Mouse (Mus musculus) hindbrain, embryonic 16.5 days (tissue): ENCODE results near the gene Lpin3. TPM values are rescaled to one million over a fixed set of nuclear protein-coding genes. Genes with fewer than 3 reads are reported as not detected.

ENCODE experiments used
- ATAC-seq: fragments of 200-750 bp; cut with Nextera tagmentation; 2 replicates; pipeline ENCODE4 v1.8.0; 2017; ENCODE audit warnings: moderate TSS enrichment, moderate library complexity
- H3K27ac ChIP-seq: fragments of 300-500 bp; sonication (generic); 2 replicates; pipeline ENCODE4 v1.5.1; 2014; ENCODE audit warnings: low read depth, mild to moderate bottlenecking, control low read depth, low read length, moderate library complexity
- H3K27me3 ChIP-seq: fragments of 300-500 bp; sonication (generic); replicated peaks from 2 replicates; pipeline ENCODE4 v1.6.1; 2014; ENCODE audit warnings: low read length; ENCODE audit not compliant: control insufficient read depth, insufficient read depth
- H3K36me3 ChIP-seq: fragments of 300-500 bp; sonication (generic); 2 replicates; pipeline ENCODE4 v1.6.1; 2014; ENCODE audit warnings: mild to moderate bottlenecking, low read length, moderate library complexity, mixed read lengths; ENCODE audit not compliant: control insufficient read depth, insufficient read depth
- H3K4me1 ChIP-seq: fragments of 300-500 bp; sonication (generic); 2 replicates; pipeline ENCODE4 v1.6.1; 2014; ENCODE audit warnings: low read depth, low read length; ENCODE audit not compliant: control insufficient read depth, insufficient read depth
- H3K4me2 ChIP-seq: fragments of 300-500 bp; sonication (generic); 2 replicates; pipeline ENCODE4 v1.6.1; 2014; ENCODE audit warnings: mild to moderate bottlenecking, low read length, control low read depth, moderate library complexity
- H3K4me3 ChIP-seq: fragments of 300-500 bp; sonication (generic); 2 replicates; pipeline ENCODE4 v1.5.1; 2014; ENCODE audit warnings: mild to moderate bottlenecking, low read length, control low read depth, moderate library complexity
- H3K9ac ChIP-seq: fragments of 300-500 bp; sonication (generic); 2 replicates; pipeline ENCODE4 v1.6.1; 2014; ENCODE audit warnings: low read depth, mild to moderate bottlenecking, control low read depth, low read length, moderate library complexity
- H3K9me3 ChIP-seq: fragments of 300-500 bp; sonication (generic); 2 replicates; pipeline ENCODE4 v1.6.1; 2014; ENCODE audit warnings: mild to moderate bottlenecking, low read length, moderate library complexity; ENCODE audit not compliant: control insufficient read depth
- WGBS: fragments of 180-500 bp; shearing (Covaris S2); extraction: QIAGEN DNeasy Blood & Tissue Kit; methylation state at CpG from one replicate; pipeline ENCODE4 v1.1.7; 2014; 5-methylcytosine and 5-hydroxymethylcytosine counted together
- polyA plus RNA-seq: library from polyadenylated mRNA; unstranded; fragments of >200 nt; fragmentation: Nextera tagmentation; extraction: Ambion mirVana; gene quantifications from 2 replicates; pipeline ENCODE4 v1.2.1, GENCODE M21; 2015

Lpin3 gene
- polyA plus RNA-seq: 0.43 and 0.66 TPM in 2 replicates

- no peak within 1 kb of the TSS for H3K4me3 ChIP-seq
- no peak within 1 kb of the TSS for H3K27ac ChIP-seq
- no peak for ATAC-seq
- no peaks in the 10 kb centered on the region for H3K9me3 ChIP-seq
- no peaks in the 10 kb centered on the region for H3K4me1 ChIP-seq
- no peak within 1 kb of the TSS for H3K4me2 ChIP-seq
- 61% methylated on average over 13 of the region's 13 CpGs for WGBS
- no peaks in the 10 kb centered on the region for H3K27me3 ChIP-seq
- H3K9ac ChIP-seq: no peak within 1 kb of the TSS
- H3K36me3 ChIP-seq: no peaks in the 10 kb centered on the region
Observed at GRCm38 (mm10) chr2:160880453-160881195, at the start of gene Lpin3. Lpin3 (plus strand) TSS chr2:160880670.

- Histone ChIP-seq H3K9ac (no peak overlapping the region), H3K4me3 (no peak overlapping the region), H3K27me3 (no peaks in the 10 kb centered on the region), H3K4me1 (no peaks in the 10 kb centered on the region), H3K9me3 (no peaks in the 10 kb centered on the region), H3K36me3 (peaks cover 2% of the 10 kb centered on the region; the same call in 1 of the 2 replicates), H3K4me2 (no peak overlapping the region), H3K27ac (no peak overlapping the region)
- ATAC-seq: no peak
Observed at GRCm38 (mm10) chr2:160840838-160841237, 39.6 kb upstream of the Lpin3 start.

- Histone ChIP-seq H3K36me3 (no peaks in the 10 kb centered on the region), H3K27me3 (no peaks in the 10 kb centered on the region), H3K4me2 (no peak overlapping the region), H3K9ac (no peak overlapping the region), H3K27ac (no peak overlapping the region), H3K4me1 (no peaks in the 10 kb centered on the region), H3K9me3 (no peaks in the 10 kb centered on the region), H3K4me3 (no peak overlapping the region)
- no peak for ATAC-seq
- WGBS: 81% methylated on average over 1 of the region's 1 CpGs
Observed at GRCm38 (mm10) chr2:160847664-160848063, 32.8 kb upstream of the Lpin3 start.

GRCm38 (mm10) chr2:160848186-160848585, 32.3 kb upstream of the Lpin3 start:
- Histone ChIP-seq H3K4me1 (no peaks in the 10 kb centered on the region), H3K4me3 (no peak overlapping the region), H3K9ac (no peak overlapping the region), H3K27ac (no peak overlapping the region), H3K27me3 (no peaks in the 10 kb centered on the region), H3K36me3 (no peaks in the 10 kb centered on the region), H3K9me3 (no peaks in the 10 kb centered on the region), H3K4me2 (no peak overlapping the region)
- 90% methylated on average over 2 of the region's 2 CpGs for WGBS
- ATAC-seq: no peak

- H3K27me3 ChIP-seq: no peaks in the 10 kb centered on the region
- ATAC-seq: no peak
- no peak overlapping the region for H3K4me2 ChIP-seq
- no peaks in the 10 kb centered on the region for H3K36me3 ChIP-seq
- no peak overlapping the region for H3K9ac ChIP-seq
- no peak overlapping the region for H3K4me3 ChIP-seq
- H3K27ac ChIP-seq: no peak overlapping the region
- no peaks in the 10 kb centered on the region for H3K4me1 ChIP-seq
- 85% methylated on average over 3 of the region's 3 CpGs for WGBS
- H3K9me3 ChIP-seq: no peaks in the 10 kb centered on the region
Observed at GRCm38 (mm10) chr2:160849617-160850240, 30.7 kb upstream of the Lpin3 start.

GRCm38 (mm10) chr2:160850360-160850759, 30.1 kb upstream of the Lpin3 start:
- ATAC-seq: no peak

GRCm38 (mm10) chr2:160854687-160855086, 25.8 kb upstream of the Lpin3 start:
- H3K4me1 ChIP-seq: no peaks in the 10 kb centered on the region
- ATAC-seq: no peak
- H3K4me2 ChIP-seq: no peak overlapping the region
- no peak overlapping the region for H3K9ac ChIP-seq
- no peaks in the 10 kb centered on the region for H3K9me3 ChIP-seq
- H3K27me3 ChIP-seq: no peaks in the 10 kb centered on the region
- no peak overlapping the region for H3K4me3 ChIP-seq
- H3K36me3 ChIP-seq: no peaks in the 10 kb centered on the region
- H3K27ac ChIP-seq: no peak overlapping the region

More at GRCm38 (mm10) chr2:160850360-160850759, 30.1 kb upstream of the Lpin3 start:
- Histone ChIP-seq H3K36me3 (no peaks in the 10 kb centered on the region), H3K4me3 (no peak overlapping the region), H3K9ac (no peak overlapping the region), H3K4me1 (no peaks in the 10 kb centered on the region), H3K27ac (no peak overlapping the region), H3K27me3 (no peaks in the 10 kb centered on the region), H3K4me2 (no peak overlapping the region), H3K9me3 (no peaks in the 10 kb centered on the region)
- 81% methylated on average over 3 of the region's 3 CpGs for WGBS

- Histone ChIP-seq H3K4me3 (no peak overlapping the region), H3K36me3 (no peaks in the 10 kb centered on the region), H3K27ac (no peak overlapping the region), H3K4me2 (no peak overlapping the region), H3K9ac (no peak overlapping the region), H3K9me3 (no peaks in the 10 kb centered on the region), H3K27me3 (no peaks in the 10 kb centered on the region), H3K4me1 (no peaks in the 10 kb centered on the region)
- WGBS: 81% methylated on average over 5 of the region's 5 CpGs
- no peak for ATAC-seq
Observed at GRCm38 (mm10) chr2:160856359-160857102, 23.9 kb upstream of the Lpin3 start.

GRCm38 (mm10) chr2:160860363-160860762, 20.1 kb upstream of the Lpin3 start:
- H3K9ac ChIP-seq: no peak overlapping the region
- ATAC-seq: no peak
- no peak overlapping the region for H3K4me3 ChIP-seq
- no peak overlapping the region for H3K4me2 ChIP-seq
- no peak overlapping the region for H3K27ac ChIP-seq
- WGBS: 85% methylated on average over 1 of the region's 1 CpGs
- no peaks in the 10 kb centered on the region for H3K4me1 ChIP-seq
- no peaks in the 10 kb centered on the region for H3K27me3 ChIP-seq
- H3K9me3 ChIP-seq: no peaks in the 10 kb centered on the region
- no peaks in the 10 kb centered on the region for H3K36me3 ChIP-seq
